Mouse (Mus musculus) adrenal gland, adult 2 months (tissue): ENCODE measurements around the gene Gpha2. TPM values are rescaled to one million over a fixed set of nuclear protein-coding genes. Genes with fewer than 3 reads are reported as not detected.

Experiments used
- DNase-seq: peaks from one replicate; pipeline ENCODE4 v3.0.0; 2021
- polyA plus RNA-seq: library from polyadenylated mRNA; depleted of rRNA; stranded (reverse); fragments of >200 nt; gene quantifications from 2 replicates; pipeline ENCODE4 v1.2.3, GENCODE M21; 2012
- total RNA-seq, 2 experiments: library from RNA; stranded (reverse); gene quantifications; 2 replicates each; pipeline ENCODE4 v1.2.3; 2021

Gene Gpha2
- total and polyA plus RNA-seq, 3 experiments = 18.7 to 302 (median 23.7) TPM

GRCm38 (mm10) chr19:6241274-6242107, 15.3 kb downstream of the Gpha2 start, which contains the start of gene Atg2a:
TSS of gene Atg2a (plus strand) at chr19:6241668.
- DNase-seq = peak; percentile 99

- peak; percentile 67 for DNase-seq
These were observed 16.1 kb downstream of the Gpha2 start for GRCm38 (mm10) chr19:6242281-6242680.

GRCm38 (mm10) chr19:6243226-6243625, 17.0 kb downstream of the Gpha2 start:
- no peak for DNase-seq

GRCm38 (mm10) chr19:6245806-6246205, 19.6 kb downstream of the Gpha2 start:
- no peak for DNase-seq

GRCm38 (mm10) chr19:6247526-6248300, 21.5 kb downstream of the Gpha2 start:
- peak; percentile 66 for DNase-seq

- DNase-seq = no peak
These were observed 26.8 kb downstream of the Gpha2 start for GRCm38 (mm10) chr19:6253021-6253420.

- DNase-seq = no peak
These were observed 34.2 kb downstream of the Gpha2 start for GRCm38 (mm10) chr19:6260428-6260827.

GRCm38 (mm10) chr19:6260946-6261345, 34.8 kb downstream of the Gpha2 start:
- no peak for DNase-seq

- DNase-seq = no peak
These were observed 35.2 kb downstream of the Gpha2 start for GRCm38 (mm10) chr19:6261379-6261778.

- DNase-seq = peak; percentile 67
These were observed 36.0 kb downstream of the Gpha2 start for GRCm38 (mm10) chr19:6262222-6262621.

GRCm38 (mm10) chr19:6262839-6263433, 36.8 kb downstream of the Gpha2 start:
- DNase-seq = peak; percentile 38

GRCm38 (mm10) chr19:6264200-6264599, 38.0 kb downstream of the Gpha2 start:
- no peak for DNase-seq

GRCm38 (mm10) chr19:6264945-6265344, 38.8 kb downstream of the Gpha2 start:
- no peak for DNase-seq

- no peak for DNase-seq
These were observed 39.6 kb downstream of the Gpha2 start for GRCm38 (mm10) chr19:6265727-6266182.

- no peak for DNase-seq
These were observed 41.4 kb downstream of the Gpha2 start for GRCm38 (mm10) chr19:6267306-6268169.

GRCm38 (mm10) chr19:6268170-6268528, 42.0 kb downstream of the Gpha2 start:
- DNase-seq = peak; percentile 87

GRCm38 (mm10) chr19:6268670-6269132, 42.5 kb downstream of the Gpha2 start:
- DNase-seq = peak; percentile 45

GRCm38 (mm10) chr19:6269798-6270475, 43.8 kb downstream of the Gpha2 start:
- peak; percentile 86 for DNase-seq

GRCm38 (mm10) chr19:6270661-6271060, 44.5 kb downstream of the Gpha2 start:
- peak; percentile 75 for DNase-seq

GRCm38 (mm10) chr19:6271206-6271605, 45.0 kb downstream of the Gpha2 start:
- no peak for DNase-seq

GRCm38 (mm10) chr19:6272053-6272452, 45.9 kb downstream of the Gpha2 start:
- DNase-seq = no peak
